Mouse (Mus musculus): ENCODE measurements at regions not wholly inside any gene's neighbourhood (a gene's known extent, or its start where the extent isn't known, plus 50 kb on each side); places are given as distances from the start of the nearest gene placed in this dataset.

GRCm38 (mm10) chr11:20973141-20973540, 118.0 kb upstream of the Peli1 start:
- ATAC-seq (replicated peaks; ENCODE audit: poor library complexity, severe bottlenecking) = no peak

- ATAC-seq (replicated peaks; ENCODE audit: poor library complexity, severe bottlenecking) = peak; percentile 77
Observed at GRCm38 (mm10) chr11:20981588-20981987, 109.5 kb upstream of the Peli1 start.

GRCm38 (mm10) chr11:20982010-20982409, 109.1 kb upstream of the Peli1 start:
- peak; percentile 82 for ATAC-seq (replicated peaks; ENCODE audit: poor library complexity, severe bottlenecking)

GRCm38 (mm10) chr11:20982500-20982899, 108.6 kb upstream of the Peli1 start:
- ATAC-seq (replicated peaks; ENCODE audit: poor library complexity, severe bottlenecking) = no peak

- ATAC-seq (replicated peaks; ENCODE audit: poor library complexity, severe bottlenecking) = no peak
Observed at GRCm38 (mm10) chr11:20985069-20985759, 105.9 kb upstream of the Peli1 start.

GRCm38 (mm10) chr11:20985771-20986170, 105.3 kb upstream of the Peli1 start:
- no peak for ATAC-seq (replicated peaks; ENCODE audit: poor library complexity, severe bottlenecking)

- ATAC-seq (replicated peaks; ENCODE audit: poor library complexity, severe bottlenecking) = no peak
Observed at GRCm38 (mm10) chr11:20987171-20987815, 103.8 kb upstream of the Peli1 start.

- no peak for ATAC-seq (replicated peaks; ENCODE audit: poor library complexity, severe bottlenecking)
Observed at GRCm38 (mm10) chr11:20987841-20988251, 103.2 kb upstream of the Peli1 start.

- no peak for ATAC-seq (replicated peaks; ENCODE audit: poor library complexity, severe bottlenecking)
Observed at GRCm38 (mm10) chr11:20988871-20989270, 102.2 kb upstream of the Peli1 start.

- ATAC-seq (replicated peaks; ENCODE audit: poor library complexity, severe bottlenecking) = no peak
Observed at GRCm38 (mm10) chr11:20993580-20993979, 97.5 kb upstream of the Peli1 start.

- no peak for ATAC-seq (replicated peaks; ENCODE audit: poor library complexity, severe bottlenecking)
Observed at GRCm38 (mm10) chr11:21001400-21001799, 89.7 kb upstream of the Peli1 start.

GRCm38 (mm10) chr11:21007222-21007621, 83.9 kb upstream of the Peli1 start:
- ATAC-seq (replicated peaks; ENCODE audit: poor library complexity, severe bottlenecking) = no peak

GRCm38 (mm10) chr11:21009505-21009904, 81.6 kb upstream of the Peli1 start:
- peak; percentile 55 for ATAC-seq (replicated peaks; ENCODE audit: poor library complexity, severe bottlenecking)

- ATAC-seq (replicated peaks; ENCODE audit: poor library complexity, severe bottlenecking) = no peak
Observed at GRCm38 (mm10) chr11:21010867-21011266, 80.2 kb upstream of the Peli1 start.

- no peak for ATAC-seq (replicated peaks; ENCODE audit: poor library complexity, severe bottlenecking)
Observed at GRCm38 (mm10) chr11:21014250-21014649, 76.8 kb upstream of the Peli1 start.

- ATAC-seq (replicated peaks; ENCODE audit: poor library complexity, severe bottlenecking) = no peak
Observed at GRCm38 (mm10) chr11:21015536-21015935, 75.6 kb upstream of the Peli1 start.

GRCm38 (mm10) chr11:21016133-21016746, 74.9 kb upstream of the Peli1 start:
- no peak for ATAC-seq (replicated peaks; ENCODE audit: poor library complexity, severe bottlenecking)

- no peak for ATAC-seq (replicated peaks; ENCODE audit: poor library complexity, severe bottlenecking)
Observed at GRCm38 (mm10) chr11:21016791-21017329, 74.2 kb upstream of the Peli1 start.

GRCm38 (mm10) chr11:21019829-21020228, 71.3 kb upstream of the Peli1 start:
- ATAC-seq (replicated peaks; ENCODE audit: poor library complexity, severe bottlenecking) = no peak

GRCm38 (mm10) chr11:21024111-21024510, 67.0 kb upstream of the Peli1 start:
- ATAC-seq (replicated peaks; ENCODE audit: poor library complexity, severe bottlenecking) = peak; percentile 38

- ATAC-seq (replicated peaks; ENCODE audit: poor library complexity, severe bottlenecking) = peak; percentile 99
Observed at GRCm38 (mm10) chr11:21024521-21024920, 66.6 kb upstream of the Peli1 start.
